Mouse (Mus musculus): ENCODE measurements at regions not wholly inside any gene's neighbourhood (a gene's known extent, or its start where the extent isn't known, plus 50 kb on each side); places are given as distances from the start of the nearest gene placed in this dataset.

DNA sequence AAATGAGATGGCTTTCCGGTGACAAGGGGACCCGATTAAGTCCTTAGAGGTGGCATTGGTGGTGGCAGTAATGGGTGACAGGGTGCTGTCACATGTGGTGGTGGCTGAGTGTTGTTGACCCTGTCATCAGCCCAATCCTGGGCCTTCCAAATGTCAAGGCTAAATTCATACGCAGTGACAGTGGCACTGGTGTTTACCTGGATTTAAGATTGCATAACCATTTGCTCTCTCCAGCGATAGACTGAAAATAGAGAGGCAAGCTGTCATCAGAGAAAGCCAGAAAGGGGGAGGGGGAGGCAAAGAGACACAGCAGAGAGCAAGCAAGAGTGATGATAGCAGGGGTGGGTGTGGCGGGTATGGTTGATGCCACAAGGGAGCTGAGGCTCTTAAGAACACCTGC, 215.1 kb downstream of the Suds3 start:
- no peak for TF ChIP-seq POLR2A (IDR thresholded peaks at IDR 0.05; ENCODE audit: borderline replicate concordance, extremely low read depth, insufficient read depth, insufficient read length)
- WGBS: 87% methylated on average over 5 of the region's 5 CpGs
- no peaks in the 10 kb centered on the region for H3K36me3 ChIP-seq (ENCODE audit: control insufficient read depth, insufficient read depth, low read length)
- H3K9me3 ChIP-seq (ENCODE audit: control insufficient read depth, low read length): no peaks in the 10 kb centered on the region
- H3K4me3 ChIP-seq (replicated peaks; ENCODE audit: low read length): no peak overlapping the region
- H3K4me1 ChIP-seq (ENCODE audit: control insufficient read depth, insufficient read depth, low read length): no peaks in the 10 kb centered on the region
- no peak overlapping the region for H3K4me2 ChIP-seq (replicated peaks; ENCODE audit: low read depth, low read length, severe bottlenecking)
- no peak overlapping the region for H3K27ac ChIP-seq (replicated peaks; ENCODE audit: low read depth, low read length)
- H3K9ac ChIP-seq (ENCODE audit: low read depth, low read length, severe bottlenecking): no peak overlapping the region
- ATAC-seq (ENCODE audit: low FRiP score, low read depth): no peak
- no peaks in the 10 kb centered on the region for H3K27me3 ChIP-seq (ENCODE audit: control insufficient read depth, insufficient read depth, low read length)
- DNase-seq (ENCODE audit: low spot score): no peak

DNA sequence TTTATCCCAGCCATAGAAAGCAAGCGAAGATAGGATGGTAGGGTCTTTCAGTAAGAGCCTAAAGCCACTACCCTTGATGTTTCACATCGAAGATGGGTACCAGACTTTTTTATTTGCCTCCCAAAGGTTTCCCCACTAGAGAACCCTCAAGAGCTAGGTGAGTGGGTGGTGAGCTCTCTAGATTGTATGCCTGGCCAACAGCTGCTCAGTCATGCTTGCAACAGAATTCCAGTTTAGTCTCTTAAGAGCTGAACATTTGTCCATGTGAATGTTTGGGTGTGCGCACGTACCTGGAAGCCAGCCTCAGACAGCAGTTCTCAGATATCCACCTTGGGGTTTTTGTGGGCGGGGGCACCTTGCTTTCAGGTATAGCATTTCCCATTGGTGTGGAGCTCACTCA, 218.5 kb downstream of the Suds3 start:
- no peaks in the 10 kb centered on the region for H3K27me3 ChIP-seq (ENCODE audit: control insufficient read depth, insufficient read depth, low read length)
- no peaks in the 10 kb centered on the region for H3K36me3 ChIP-seq (ENCODE audit: control insufficient read depth, insufficient read depth, low read length)
- H3K4me2 ChIP-seq (replicated peaks; ENCODE audit: low read depth, low read length, severe bottlenecking): no peak overlapping the region
- WGBS: 80% methylated on average over 5 of the region's 5 CpGs
- ATAC-seq (ENCODE audit: low FRiP score, low read depth) (no peak), DNase-seq (ENCODE audit: low spot score) (no peak)
- no peaks in the 10 kb centered on the region for H3K9me3 ChIP-seq (ENCODE audit: control insufficient read depth, low read length)
- no peak overlapping the region for H3K4me3 ChIP-seq (replicated peaks; ENCODE audit: low read length)
- no peak overlapping the region for H3K9ac ChIP-seq (ENCODE audit: low read depth, low read length, severe bottlenecking)
- no peaks in the 10 kb centered on the region for H3K4me1 ChIP-seq (ENCODE audit: control insufficient read depth, insufficient read depth, low read length)
- no peak overlapping the region for H3K27ac ChIP-seq (replicated peaks; ENCODE audit: low read depth, low read length)
- no peak for TF ChIP-seq POLR2A (IDR thresholded peaks at IDR 0.05; ENCODE audit: borderline replicate concordance, extremely low read depth, insufficient read depth, insufficient read length)

DNA sequence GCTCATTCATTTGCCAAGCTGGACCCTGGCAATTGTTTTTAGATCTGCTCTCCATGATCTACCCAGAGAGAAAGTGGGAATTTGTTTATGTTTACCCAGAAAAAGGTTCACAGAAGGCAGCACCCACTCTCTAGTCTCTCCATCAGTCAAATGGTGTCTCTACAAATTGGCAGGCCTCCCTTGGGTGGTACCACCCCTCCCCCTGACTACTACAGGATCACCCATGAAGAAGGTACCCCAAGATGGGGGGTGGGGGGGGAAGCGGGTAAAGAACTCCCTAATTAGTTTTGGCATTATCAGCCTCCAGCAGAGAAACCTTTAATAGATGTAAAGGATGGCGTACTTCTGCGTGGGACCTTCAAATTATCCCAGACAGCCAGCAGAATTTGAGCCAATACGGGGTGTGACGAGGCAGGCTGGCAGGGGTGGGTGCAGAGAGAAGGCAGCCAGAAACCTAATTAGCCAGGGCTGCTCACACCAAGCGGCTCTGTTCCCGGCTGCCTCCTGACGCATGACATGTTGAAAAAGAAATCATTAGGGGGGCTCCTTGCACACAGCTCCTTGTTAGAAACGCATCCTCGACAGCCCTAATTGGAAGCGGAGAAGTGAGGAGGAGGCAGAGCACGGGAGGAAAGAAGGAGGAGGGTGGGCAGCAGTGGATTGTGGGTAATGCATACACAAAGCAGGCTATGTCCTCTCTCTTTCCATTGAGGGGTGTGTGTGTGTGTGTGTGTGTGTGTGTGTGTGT, 220.7 kb downstream of the Suds3 start:
- Histone ChIP-seq H3K27ac (replicated peaks; ENCODE audit: low read depth, low read length) (no peak overlapping the region), H3K9me3 (ENCODE audit: control insufficient read depth, low read length) (no peaks in the 10 kb centered on the region), H3K4me3 (replicated peaks; ENCODE audit: low read length) (no peak overlapping the region), H3K27me3 (ENCODE audit: control insufficient read depth, insufficient read depth, low read length) (no peaks in the 10 kb centered on the region), H3K4me1 (ENCODE audit: control insufficient read depth, insufficient read depth, low read length) (no peaks in the 10 kb centered on the region), H3K4me2 (replicated peaks; ENCODE audit: low read depth, low read length, severe bottlenecking) (no peak overlapping the region), H3K9ac (ENCODE audit: low read depth, low read length, severe bottlenecking) (no peak overlapping the region), H3K36me3 (ENCODE audit: control insufficient read depth, insufficient read depth, low read length) (no peaks in the 10 kb centered on the region)
- WGBS: 51% methylated on average over 12 of the region's 12 CpGs
- no peak for TF ChIP-seq POLR2A (IDR thresholded peaks at IDR 0.05; ENCODE audit: borderline replicate concordance, extremely low read depth, insufficient read depth, insufficient read length)
- ATAC-seq (ENCODE audit: low FRiP score, low read depth) (no peak), DNase-seq (ENCODE audit: low spot score) (no peak)

DNA sequence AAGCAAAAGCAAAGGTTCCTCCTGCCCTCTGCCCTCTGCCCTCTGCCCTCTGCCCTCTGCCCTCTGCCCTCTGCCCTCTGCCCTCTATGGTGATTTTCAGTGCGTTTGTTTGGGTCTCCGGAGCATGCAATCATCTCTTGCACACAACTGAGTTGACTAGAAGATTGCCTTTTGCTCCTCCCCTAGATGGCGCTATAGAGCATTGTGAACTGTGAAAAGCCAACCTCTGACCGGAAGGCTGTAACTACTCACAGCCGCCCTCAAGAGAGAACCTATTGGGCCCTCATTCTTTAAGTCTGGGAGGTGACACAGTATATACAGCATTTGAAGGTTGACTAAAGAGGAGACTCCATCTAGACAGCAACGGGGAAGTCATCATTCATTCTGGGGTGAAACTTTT, 221.3 kb downstream of the Suds3 start:
- no peak overlapping the region for H3K9ac ChIP-seq (ENCODE audit: low read depth, low read length, severe bottlenecking)
- no peak overlapping the region for H3K4me2 ChIP-seq (replicated peaks; ENCODE audit: low read depth, low read length, severe bottlenecking)
- H3K4me1 ChIP-seq (ENCODE audit: control insufficient read depth, insufficient read depth, low read length): no peaks in the 10 kb centered on the region
- DNase-seq (ENCODE audit: low spot score): no peak
- H3K27me3 ChIP-seq (ENCODE audit: control insufficient read depth, insufficient read depth, low read length): no peaks in the 10 kb centered on the region
- H3K4me3 ChIP-seq (replicated peaks; ENCODE audit: low read length): no peak overlapping the region
- no peaks in the 10 kb centered on the region for H3K9me3 ChIP-seq (ENCODE audit: control insufficient read depth, low read length)
- no peak overlapping the region for H3K27ac ChIP-seq (replicated peaks; ENCODE audit: low read depth, low read length)
- 82% methylated on average over 6 of the region's 6 CpGs for WGBS
- TF ChIP-seq POLR2A (IDR thresholded peaks at IDR 0.05; ENCODE audit: borderline replicate concordance, extremely low read depth, insufficient read depth, insufficient read length): no peak
- H3K36me3 ChIP-seq (ENCODE audit: control insufficient read depth, insufficient read depth, low read length): no peaks in the 10 kb centered on the region
- no peak for ATAC-seq (ENCODE audit: low FRiP score, low read depth)

DNA sequence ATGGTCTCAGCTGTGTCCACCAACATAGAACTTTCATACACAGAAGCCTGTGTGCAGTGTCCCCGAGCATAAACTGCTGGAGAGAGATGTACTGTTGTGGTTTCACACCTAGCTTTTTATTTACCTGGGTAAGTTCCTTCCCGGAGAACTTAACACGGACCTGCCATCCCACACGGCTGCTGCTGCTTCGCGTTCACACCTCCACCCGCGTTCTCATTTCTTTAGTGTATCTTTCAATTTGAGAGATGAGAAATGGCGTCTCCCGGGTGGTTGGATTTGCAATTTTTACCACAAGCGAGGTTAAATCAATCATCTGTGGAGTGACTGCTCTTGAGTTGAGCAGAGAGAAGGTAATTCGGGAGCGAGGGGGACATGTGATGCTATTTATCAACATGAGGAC, 223.0 kb downstream of the Suds3 start:
- Histone ChIP-seq H3K27ac (replicated peaks; ENCODE audit: low read depth, low read length) (no peak overlapping the region), H3K4me1 (ENCODE audit: control insufficient read depth, insufficient read depth, low read length) (no peaks in the 10 kb centered on the region), H3K4me3 (replicated peaks; ENCODE audit: low read length) (no peak overlapping the region), H3K9me3 (ENCODE audit: control insufficient read depth, low read length) (no peaks in the 10 kb centered on the region), H3K27me3 (ENCODE audit: control insufficient read depth, insufficient read depth, low read length) (no peaks in the 10 kb centered on the region), H3K9ac (ENCODE audit: low read depth, low read length, severe bottlenecking) (no peak overlapping the region), H3K36me3 (ENCODE audit: control insufficient read depth, insufficient read depth, low read length) (no peaks in the 10 kb centered on the region), H3K4me2 (replicated peaks; ENCODE audit: low read depth, low read length, severe bottlenecking) (no peak overlapping the region)
- TF ChIP-seq POLR2A (IDR thresholded peaks at IDR 0.05; ENCODE audit: borderline replicate concordance, extremely low read depth, insufficient read depth, insufficient read length): no peak
- no peak for DNase-seq (ENCODE audit: low spot score)
- ATAC-seq (ENCODE audit: low FRiP score, low read depth): no peak
- WGBS: 81% methylated on average over 13 of the region's 13 CpGs

Data from limb, embryonic 14.5 days (tissue).